8 mouse cellular contexts compared by ENCODE assay signal in genomic region chr6:38380764-38381128, GRCm38 (mm10). TPM values are rescaled to one million over a fixed set of nuclear protein-coding genes. Genes with fewer than 3 reads are reported as not detected.
DNase-seq lines count a peak whose midpoint lies in the region; ATAC-seq and TF ChIP-seq lines count a peak whose summit lies in the region.

No protein-coding gene starts in this region.

- no peak for TF ChIP-seq EP300 in MEL (IDR thresholded peaks at IDR 0.05; ENCODE audit: low read depth in 1 of 2, low read length in 2 of 2)

- no peak for ATAC-seq in heart, embryonic 16.5 days (replicated peaks; ENCODE audit: extremely low read depth, insufficient read depth, low FRiP score)
- ATAC-seq in forebrain, postnatal 0 days: 0 out of 2 replicates have a peak, but pooled peaks have one; percentile 7

- TF ChIP-seq POLR2A in MEL (IDR thresholded peaks at IDR 0.05; ENCODE audit: control insufficient read depth in 1 of 2, insufficient read depth in 1 of 2, low read depth in 1 of 2, low read length in 2 of 2, poor library complexity in 1 of 2): no peak

- no peaks in the 10 kb centered on the region for H3K9me3 ChIP-seq in heart, embryonic 16.5 days (replicated peaks; ENCODE audit: control insufficient read depth, low read length)
- no peaks in the 10 kb centered on the region for H3K9me3 ChIP-seq in MEL (replicated peaks; ENCODE audit: insufficient read depth, low read length)
- H3K9me3 ChIP-seq in forebrain, postnatal 0 days (ENCODE audit: low read length): no peaks in the 10 kb centered on the region
- H3K9me3 ChIP-seq in midbrain, embryonic 10.5 days (replicated peaks): no peaks in the 10 kb centered on the region

- peak overlapping the region; percentile 71 for H3K4me3 ChIP-seq in heart, embryonic 16.5 days (ENCODE audit: low read length)
- peak overlapping the region; percentile 68 to 71 for H3K4me3 ChIP-seq in MEL (ENCODE audit: control insufficient read depth in 1 of 2, insufficient read depth in 1 of 2, low read depth in 2 of 2, low read length in 2 of 2)
- peak overlapping the region; percentile 77 for H3K4me3 ChIP-seq in forebrain, postnatal 0 days (ENCODE audit: low read depth, low read length)
- peak overlapping the region; percentile 58 for H3K4me3 ChIP-seq in midbrain, embryonic 10.5 days

- no peak for DNase-seq in heart, adult 11 months
- DNase-seq in MEL (ENCODE audit: low read depth, low spot score): no peak
- DNase-seq in forebrain, postnatal 0 days: no peak
- DNase-seq in midbrain, embryonic 10.5 days (ENCODE audit: low spot score): no peak
- no peak for DNase-seq in yolk sac, embryonic 10.5 days (ENCODE audit: low spot score)
- DNase-seq in right cerebral cortex, adult 2 months (ENCODE audit: low spot score in 2 of 2): no peak
- DNase-seq in cerebellum, adult 18-20 months: no peak

- no peaks in the 10 kb centered on the region for H3K27me3 ChIP-seq in heart, embryonic 16.5 days (ENCODE audit: control insufficient read depth, insufficient read depth, low read length)
- no peaks in the 10 kb centered on the region for H3K27me3 ChIP-seq in MEL (ENCODE audit: control insufficient read depth in 1 of 2, insufficient read depth in 2 of 2, low read length in 2 of 2)
- H3K27me3 ChIP-seq in forebrain, postnatal 0 days (ENCODE audit: insufficient read depth, low read length): no peaks in the 10 kb centered on the region
- H3K27me3 ChIP-seq in midbrain, embryonic 10.5 days (ENCODE audit: low read depth, poor library complexity, severe bottlenecking): no peaks in the 10 kb centered on the region

- H3K9ac ChIP-seq in heart, embryonic 16.5 days (ENCODE audit: low read length): peak overlapping the region; percentile 77
- H3K9ac ChIP-seq in MEL (ENCODE audit: control insufficient read depth, low read depth, low read length, poor library complexity, severe bottlenecking): peak overlapping the region; percentile 74
- H3K9ac ChIP-seq in forebrain, postnatal 0 days: peak overlapping the region; percentile 66

- no peaks in the 10 kb centered on the region for H3K36me3 ChIP-seq in heart, embryonic 16.5 days (ENCODE audit: control insufficient read depth, insufficient read depth)
- peaks cover 0 to 6% of the 10 kb centered on the region in 2 experiments; a peak in 2 of 4 replicates for H3K36me3 ChIP-seq in MEL (ENCODE audit: control insufficient read depth in 1 of 2, insufficient read depth in 2 of 2, low read length in 2 of 2)
- H3K36me3 ChIP-seq in forebrain, postnatal 0 days (ENCODE audit: insufficient read depth): peaks cover 3% of the 10 kb centered on the region; the same call in 1 of the 2 replicates
- peaks cover 4% of the 10 kb centered on the region; the same call in 1 of the 2 replicates for H3K36me3 ChIP-seq in midbrain, embryonic 10.5 days

- no peak for TF ChIP-seq RAD21 in MEL (IDR thresholded peaks at IDR 0.05; ENCODE audit: low read depth, low read length)

- no peaks in the 10 kb centered on the region for H3K79me2 ChIP-seq in MEL (ENCODE audit: control insufficient read depth, insufficient read depth, low read length, poor library complexity)

- H3K27ac ChIP-seq in heart, embryonic 16.5 days (ENCODE audit: low read length): 0 out of 2 replicates have a peak overlapping the region, but pooled peaks have one; percentile 15
- peak overlapping the region; percentile 32; the same call in 1 of the 2 replicates for H3K27ac ChIP-seq in MEL (ENCODE audit: control insufficient read depth, low read depth, low read length)
- H3K27ac ChIP-seq in forebrain, postnatal 0 days (ENCODE audit: low read depth, low read length): peak overlapping the region; percentile 81
- peak overlapping the region; percentile 89 for H3K27ac ChIP-seq in midbrain, embryonic 10.5 days (replicated peaks)

- no peak for TF ChIP-seq CTCF in MEL (IDR thresholded peaks at IDR 0.05 in 2 of 3, conservative IDR thresholded peaks at IDR 0.05 in 1 of 3; ENCODE audit: control insufficient read depth in 1 of 3, insufficient read depth in 1 of 3, low read depth in 2 of 3, low read length in 3 of 3, poor library complexity in 1 of 3, severe bottlenecking in 1 of 3)
- no peak for TF ChIP-seq CTCF in forebrain, postnatal 0 days (IDR thresholded peaks at IDR 0.05; ENCODE audit: low read depth)

- H3K4me1 ChIP-seq in heart, embryonic 16.5 days (ENCODE audit: control insufficient read depth, insufficient read depth, low read length): peaks cover 8% of the 10 kb centered on the region; the same call in 1 of the 2 replicates
- H3K4me1 ChIP-seq in MEL (ENCODE audit: control insufficient read depth in 1 of 2, insufficient read depth in 2 of 2, low read length in 2 of 2): no peaks in the 10 kb centered on the region
- H3K4me1 ChIP-seq in forebrain, postnatal 0 days (ENCODE audit: insufficient read depth): peaks cover 6% of the 10 kb centered on the region; the same call in 1 of the 2 replicates
- peaks cover 12% of the 10 kb centered on the region for H3K4me1 ChIP-seq in midbrain, embryonic 10.5 days

- H3K4me2 ChIP-seq in heart, embryonic 16.5 days (ENCODE audit: low read depth, low read length): peak overlapping the region; percentile 69
- peak overlapping the region; percentile 62 for H3K4me2 ChIP-seq in forebrain, postnatal 0 days (ENCODE audit: low read depth)

- WGBS in heart, embryonic 16.5 days: 2% methylated on average over 4 of the region's 4 CpGs
- 2% methylated on average over 4 of the region's 4 CpGs for WGBS in forebrain, postnatal 0 days
- WGBS in midbrain, embryonic 10.5 days: 2% methylated on average over 4 of the region's 4 CpGs

TF ChIP-seq in MEL, 35 proteins besides CTCF, POLR2A, EP300 and RAD21:
- TF ChIP-seq SMC3 (IDR thresholded peaks at IDR 0.05; ENCODE audit: low read depth, low read length): no peak
- 0 out of 2 replicates have a peak, but pooled peaks have one; percentile 3 for TF ChIP-seq POLR2AphosphoS2 (IDR thresholded peaks at IDR 0.05; ENCODE audit: low read length)
- no peak for TF ChIP-seq ELF1 (IDR thresholded peaks at IDR 0.05; ENCODE audit: low read depth, low read length)

RNA-seq across cellular contexts. Expression of gene Ttc26, which starts 0.5 kb away (rescaled TPM):
- polyA plus RNA-seq in heart, embryonic 16.5 days (2015; fragmentation: Nextera tagmentation; extraction: Ambion mirVana): 2.6 and 2.8 TPM in 2 replicates
- 1.3 and 1.4 TPM in 2 replicates for total RNA-seq in MEL (2012; rRNA removed)
- 1 to 10 TPM in 1 of 2 experiments, not detected in 1; 2.1 TPM for polyA plus RNA-seq in MEL (2012; ENCODE audit: insufficient read depth in 1 of 2, insufficient read length in 2 of 2, low read depth in 1 of 2, low replicate concordance in 2 of 2, missing spikeins in 1 of 2)
- 9.1 and 10.1 TPM in 2 replicates for total RNA-seq in forebrain, postnatal 0 days (2014; rRNA removed)
- polyA plus RNA-seq in forebrain, postnatal 0 days (2015; fragmentation: Nextera tagmentation; extraction: Ambion mirVana): 2.2 and 4.0 TPM in 2 replicates
- 14.6 and 15.6 TPM in 2 replicates for polyA plus RNA-seq in midbrain, embryonic 10.5 days (2016; fragmentation: Nextera tagmentation; extraction: Ambion mirVana)

RNA-seq across cellular contexts. Expression of gene Zc3hav1, which starts 26.3 kb away (rescaled TPM):
- 8.9 and 12.4 TPM in 2 replicates for polyA plus RNA-seq in heart, embryonic 16.5 days (2015; fragmentation: Nextera tagmentation; extraction: Ambion mirVana)
- total RNA-seq in MEL (2012; rRNA removed): 66.6 and 88.1 TPM in 2 replicates
- 10 to 100 TPM; 68.3 to 71.0 TPM for polyA plus RNA-seq in MEL (2012; ENCODE audit: insufficient read depth in 1 of 2, insufficient read length in 2 of 2, low read depth in 1 of 2, low replicate concordance in 2 of 2, missing spikeins in 1 of 2)
- total RNA-seq in forebrain, postnatal 0 days (2014; rRNA removed): 2.2 and 5.7 TPM in 2 replicates
- 1.6 and 2.0 TPM in 2 replicates for polyA plus RNA-seq in forebrain, postnatal 0 days (2015; fragmentation: Nextera tagmentation; extraction: Ambion mirVana)
- polyA plus RNA-seq in midbrain, embryonic 10.5 days (2016; fragmentation: Nextera tagmentation; extraction: Ambion mirVana): 2.1 and 2.4 TPM in 2 replicates

RNA-seq across cellular contexts. Expression of gene Ubn2, which starts 53.0 kb away (rescaled TPM):
- polyA plus RNA-seq in heart, embryonic 16.5 days (2015; fragmentation: Nextera tagmentation; extraction: Ambion mirVana): 8.3 and 8.9 TPM in 2 replicates
- total RNA-seq in MEL (2012; rRNA removed): 12.1 and 13.6 TPM in 2 replicates
- polyA plus RNA-seq in MEL (2012; ENCODE audit: insufficient read depth in 1 of 2, insufficient read length in 2 of 2, low read depth in 1 of 2, low replicate concordance in 2 of 2, missing spikeins in 1 of 2): 10 to 100 TPM; 16.0 to 39.4 TPM
- 21.1 and 30.0 TPM in 2 replicates for total RNA-seq in forebrain, postnatal 0 days (2014; rRNA removed)
- 5.0 and 8.8 TPM in 2 replicates for polyA plus RNA-seq in forebrain, postnatal 0 days (2015; fragmentation: Nextera tagmentation; extraction: Ambion mirVana)
- polyA plus RNA-seq in midbrain, embryonic 10.5 days (2016; fragmentation: Nextera tagmentation; extraction: Ambion mirVana): 13.9 and 16.4 TPM in 2 replicates

Comparison
In these comparisons a context has a peak if more than half of its experiments do, and no peak if none do; other contexts are left out.
1. H3K27ac ChIP-seq: peak in every context shown above with its lines; median percentile 89 in midbrain, embryonic 10.5 days; 81 in forebrain, postnatal 0 days; 32 in MEL; 15 in heart, embryonic 16.5 days.